Mouse (Mus musculus) myocyte (in vitro differentiated cells): ENCODE data around the gene Npm3.

Source experiments
- CEBPB ChIP-seq: IDR thresholded peaks from 2 replicates; pipeline ENCODE4 v1.6.1; 2011; ENCODE audit warnings: mild to moderate bottlenecking, moderate library complexity; ENCODE audit not compliant: poor library complexity, insufficient read depth, severe bottlenecking
- MAX ChIP-seq: IDR thresholded peaks from one replicate; pipeline ENCODE4 v1.6.1; 2011; ENCODE audit warnings: low read depth, mild to moderate bottlenecking, control low read depth
- MYOD1 ChIP-seq, 3 experiments: IDR thresholded peaks; one replicate each; pipeline ENCODE4 v1.6.1; 2011; ENCODE audit warnings: control low read depth in 2 of 3, low read depth in 2 of 3, mild to moderate bottlenecking in 2 of 3, moderate library complexity in 1 of 3; ENCODE audit not compliant: insufficient read length in 2 of 3, control insufficient read depth in 1 of 3
- POLR2A ChIP-seq: IDR thresholded peaks from one replicate; pipeline ENCODE4 v1.6.1; 2011; ENCODE audit warnings: low read depth, mild to moderate bottlenecking, control low read depth, moderate library complexity; ENCODE audit not compliant: insufficient read length
- POLR2AphosphoS2 ChIP-seq: IDR thresholded peaks from one replicate; pipeline ENCODE4 v1.6.1; 2011; ENCODE audit warnings: low read depth, control low read depth; ENCODE audit not compliant: insufficient read length
- REST ChIP-seq: IDR thresholded peaks from one replicate; pipeline ENCODE4 v1.6.1; 2011; ENCODE audit warnings: mild to moderate bottlenecking, control low read depth, moderate library complexity; ENCODE audit not compliant: insufficient read depth, insufficient read length
- SRF ChIP-seq: IDR thresholded peaks from one replicate; pipeline ENCODE4 v1.6.1; 2011; ENCODE audit warnings: low read depth; ENCODE audit not compliant: control insufficient read depth, insufficient read length
- TCF12 ChIP-seq: IDR thresholded peaks from one replicate; pipeline ENCODE4 v1.6.1; 2011; ENCODE audit warnings: mild to moderate bottlenecking, control low read depth; ENCODE audit not compliant: poor library complexity, insufficient read depth, severe bottlenecking
- USF1 ChIP-seq: IDR thresholded peaks from one replicate; pipeline ENCODE4 v1.6.1; 2011; ENCODE audit warnings: low read depth, mild to moderate bottlenecking, control low read depth, moderate library complexity

GRCm38 (mm10) chr19:45740817-45741216 is 8.6 kb downstream of the Npm3 start:
- no peak for TF ChIP-seq POLR2A
- TF ChIP-seq USF1, result no peak
- no peak for TF ChIP-seq TCF12
- TF ChIP-seq MAX, result no peak
- TF ChIP-seq SRF, result no peak
- TF ChIP-seq POLR2AphosphoS2, result no peak
- no peak for TF ChIP-seq REST
- TF ChIP-seq CEBPB, result no peak
- no peak for TF ChIP-seq MYOD1 (IDR thresholded peaks at IDR 0.05; ENCODE audit: control insufficient read depth in 1 of 3, insufficient read length in 2 of 3, low read depth in 2 of 3)
